Mouse (Mus musculus): ENCODE data around the gene Asb9. TPM values are rescaled to one million over a fixed set of nuclear protein-coding genes. Genes with fewer than 3 reads are reported as not detected.

Asb9 gene
- polyA plus RNA-seq, 1 experiment from 2014 or later, result not detected

DNA sequence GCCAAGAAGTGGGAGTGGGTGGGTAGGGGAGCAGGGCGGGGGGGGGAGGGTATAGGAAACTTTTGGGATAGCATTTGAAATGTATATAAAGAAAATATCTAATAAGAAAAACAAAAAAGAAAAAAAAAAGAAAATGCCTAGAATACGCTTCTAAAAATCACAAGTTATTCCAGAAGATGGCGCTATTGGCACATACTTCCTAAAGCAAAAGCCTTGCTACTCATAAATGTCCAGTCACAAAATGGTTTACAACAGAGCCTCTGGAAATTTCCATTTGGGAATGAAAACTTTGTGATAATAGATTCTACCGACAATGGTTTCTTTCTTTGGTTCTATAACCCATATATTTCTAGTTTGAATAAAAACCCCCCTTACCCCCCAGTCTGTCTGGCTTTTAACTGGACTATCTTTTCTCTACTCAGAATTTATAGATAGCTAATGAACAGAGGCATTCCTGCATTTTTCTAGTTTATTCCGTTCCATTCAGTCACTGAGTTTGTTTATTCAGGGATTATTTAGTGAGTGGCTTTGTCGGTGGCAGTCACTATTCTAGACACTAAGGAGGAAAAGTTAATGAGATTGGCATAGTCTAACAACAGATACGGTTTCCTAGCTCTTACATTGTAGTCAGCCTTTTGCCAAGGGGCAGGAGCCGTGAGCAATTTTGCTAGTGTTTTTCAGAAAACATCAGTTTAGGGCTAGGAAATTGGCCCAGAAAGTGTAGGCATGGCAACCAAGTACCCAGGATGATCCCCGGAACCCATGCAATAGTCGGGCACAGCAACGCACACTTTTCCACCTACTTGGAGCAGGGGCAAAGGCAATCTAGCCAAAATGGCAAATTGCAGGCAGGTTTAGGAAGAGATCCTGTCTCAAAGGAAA, 35.5 kb downstream of the Asb9 start:
- no peak overlapping the region for H3K4me2 ChIP-seq (ENCODE audit: low read length)
- no peak overlapping the region for H3K4me3 ChIP-seq (ENCODE audit: control insufficient read depth in 1 of 2, insufficient read depth in 1 of 2, low read depth in 1 of 2, low read length in 2 of 2)
- H3K9me3 ChIP-seq (ENCODE audit: control insufficient read depth, low read length), result no peaks in the 10 kb centered on the region
- no peak for ATAC-seq (ENCODE audit: insufficient number of reproducible peaks, insufficient read depth, low FRiP score, low read depth)
- WGBS, result 56% methylated on average over 10 of the region's 11 CpGs
- no peak overlapping the region for H3K9ac ChIP-seq (ENCODE audit: low read length)
- H3K4me1 ChIP-seq (ENCODE audit: control insufficient read depth in 2 of 2, insufficient read depth in 2 of 2, low read length in 2 of 2), result no peaks in the 10 kb centered on the region
- H3K36me3 ChIP-seq (ENCODE audit: control insufficient read depth, insufficient read depth, low read length), result no peaks in the 10 kb centered on the region
- no peak overlapping the region for H3K27ac ChIP-seq (replicated peaks in 1 of 2; ENCODE audit: control insufficient read depth in 1 of 2, insufficient read depth in 1 of 2, low read depth in 2 of 2, low read length in 2 of 2)
- no peaks in the 10 kb centered on the region for H3K27me3 ChIP-seq (ENCODE audit: control insufficient read depth, insufficient read depth, low read length)

- H3K4me1 ChIP-seq (ENCODE audit: control insufficient read depth in 2 of 2, insufficient read depth in 2 of 2, low read length in 2 of 2), result no peaks in the 10 kb centered on the region
- H3K27ac ChIP-seq (replicated peaks in 1 of 2; ENCODE audit: control insufficient read depth in 1 of 2, insufficient read depth in 1 of 2, low read depth in 2 of 2, low read length in 2 of 2), result no peak overlapping the region
- H3K4me2 ChIP-seq (ENCODE audit: low read length), result no peak overlapping the region
- H3K9ac ChIP-seq (ENCODE audit: low read length), result no peak overlapping the region
- no peak for ATAC-seq (ENCODE audit: insufficient number of reproducible peaks, insufficient read depth, low FRiP score, low read depth)
- H3K4me3 ChIP-seq (ENCODE audit: control insufficient read depth in 1 of 2, insufficient read depth in 1 of 2, low read depth in 1 of 2, low read length in 2 of 2), result no peak overlapping the region
- no peaks in the 10 kb centered on the region for H3K36me3 ChIP-seq (ENCODE audit: control insufficient read depth, insufficient read depth, low read length)
- H3K27me3 ChIP-seq (ENCODE audit: control insufficient read depth, insufficient read depth, low read length), result no peaks in the 10 kb centered on the region
- H3K9me3 ChIP-seq (ENCODE audit: control insufficient read depth, low read length), result no peaks in the 10 kb centered on the region
- 70% methylated on average over 1 of the region's 1 CpGs for WGBS
These were observed 64.1 kb downstream of the Asb9 start for GRCm38 (mm10) chrX:164570195-164570594.

DNA sequence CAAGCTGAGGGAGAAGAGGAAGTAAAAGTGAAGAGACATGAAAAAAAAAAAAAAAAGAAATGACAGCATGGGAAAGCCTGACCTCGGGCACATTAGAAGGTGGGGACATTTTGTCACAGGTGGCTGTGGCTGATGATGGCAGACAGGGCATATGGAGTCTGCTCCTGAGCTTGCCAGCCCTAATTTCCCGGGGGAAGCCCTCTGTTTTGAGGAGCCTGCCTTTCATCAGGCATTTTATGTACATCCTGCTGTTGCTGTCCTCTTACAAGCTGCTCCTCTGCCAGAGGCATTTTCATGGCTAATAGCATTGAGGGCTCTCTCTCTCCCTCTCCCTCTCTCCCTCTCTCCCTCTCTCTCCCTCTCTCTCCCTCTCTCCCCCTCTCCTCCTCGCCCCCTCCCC, 70.8 kb downstream of the Asb9 start:
- Histone ChIP-seq H3K4me3 (ENCODE audit: control insufficient read depth in 1 of 2, insufficient read depth in 1 of 2, low read depth in 1 of 2, low read length in 2 of 2) (no peak overlapping the region), H3K27me3 (ENCODE audit: control insufficient read depth, insufficient read depth, low read length) (no peaks in the 10 kb centered on the region), H3K4me2 (ENCODE audit: low read length) (no peak overlapping the region), H3K36me3 (ENCODE audit: control insufficient read depth, insufficient read depth, low read length) (no peaks in the 10 kb centered on the region), H3K27ac (replicated peaks in 1 of 2; ENCODE audit: control insufficient read depth in 1 of 2, insufficient read depth in 1 of 2, low read depth in 2 of 2, low read length in 2 of 2) (no peak overlapping the region), H3K9me3 (ENCODE audit: control insufficient read depth, low read length) (no peaks in the 10 kb centered on the region), H3K9ac (ENCODE audit: low read length) (no peak overlapping the region), H3K4me1 (ENCODE audit: control insufficient read depth in 2 of 2, insufficient read depth in 2 of 2, low read length in 2 of 2) (no peaks in the 10 kb centered on the region)
- ATAC-seq (ENCODE audit: insufficient number of reproducible peaks, insufficient read depth, low FRiP score, low read depth), result no peak
- WGBS, result 53% methylated on average over 2 of the region's 3 CpGs

Other genes starting within 250 kb of the Asb9 start
- gene Bmx, start 248.1 kb upstream of the Asb9 start, polyA plus RNA-seq (2014; fragmentation: Nextera tagmentation; extraction: Ambion mirVana), result 7.2 and 9.1 TPM in 2 replicates
- 6.5 and 8.0 TPM in 2 replicates for gene Pir, start 237.0 kb upstream of the Asb9 start, polyA plus RNA-seq (2014; fragmentation: Nextera tagmentation; extraction: Ambion mirVana)
- gene Vegfd, start 132.9 kb upstream of the Asb9 start, polyA plus RNA-seq (2014; fragmentation: Nextera tagmentation; extraction: Ambion mirVana), result 4.1 and 4.5 TPM in 2 replicates
- 7.9 and 8.1 TPM in 2 replicates for gene Piga, start 86.5 kb upstream of the Asb9 start, polyA plus RNA-seq (2014; fragmentation: Nextera tagmentation; extraction: Ambion mirVana)
- gene Asb11, start 69.3 kb upstream of the Asb9 start, polyA plus RNA-seq (2014; fragmentation: Nextera tagmentation; extraction: Ambion mirVana), result 45.4 and 50.1 TPM in 2 replicates